Mouse (Mus musculus) cerebellum, adult 9-11 months (tissue): ENCODE measurements around the gene AC109138.7.
A peak's percentile ranks its signal among the peaks of the same experiment; 100 is the strongest.
"Not testable (repeated sequence)": the region's sequence is repeated elsewhere in the genome, so short reads cannot be mapped to it uniquely, and the experiment has no call there.

Source experiments
- DNase-seq: peaks from one replicate; pipeline ENCODE4 v3.0.0; 2022

The AC109138.7 gene

GRCm38 (mm10) chr19:4218784-4219183 is 4.6 kb downstream of the AC109138.7 start:
- no peak for DNase-seq

- DNase-seq = no peak
Observed at GRCm38 (mm10) chr19:4219943-4220342, 5.8 kb downstream of the AC109138.7 start.

GRCm38 (mm10) chr19:4220416-4220815 is 6.3 kb downstream of the AC109138.7 start:
- no peak for DNase-seq

- DNase-seq = no peak
Observed at GRCm38 (mm10) chr19:4220957-4221743, 7.0 kb downstream of the AC109138.7 start.

- DNase-seq = no peak
Observed at GRCm38 (mm10) chr19:4222165-4222564, 8.0 kb downstream of the AC109138.7 start.

GRCm38 (mm10) chr19:4226779-4227178 is 12.6 kb downstream of the AC109138.7 start:
- no peak for DNase-seq

- no peak for DNase-seq
Observed at GRCm38 (mm10) chr19:4227446-4227845, 13.3 kb downstream of the AC109138.7 start.

- peak; percentile 76 for DNase-seq
Observed at GRCm38 (mm10) chr19:4227894-4228678, 13.9 kb downstream of the AC109138.7 start.

- DNase-seq = no peak
Observed at GRCm38 (mm10) chr19:4228891-4229290, 14.7 kb downstream of the AC109138.7 start.

- peak; percentile 60 for DNase-seq
Observed at GRCm38 (mm10) chr19:4229451-4230076, 15.4 kb downstream of the AC109138.7 start.

GRCm38 (mm10) chr19:4230415-4230814 is 16.3 kb downstream of the AC109138.7 start:
- DNase-seq = no peak

GRCm38 (mm10) chr19:4231253-4232185 is 17.4 kb downstream of the AC109138.7 start, which contains the start of gene Pold4:
TSS of gene Pold4 (plus strand) at chr19:4231899.
- peak; percentile 99 for DNase-seq

GRCm38 (mm10) chr19:4232186-4232572 is 18.0 kb downstream of the AC109138.7 start:
- DNase-seq = no peak

- DNase-seq = no peak
Observed at GRCm38 (mm10) chr19:4232651-4233050, 18.5 kb downstream of the AC109138.7 start.

- DNase-seq = no peak
Observed at GRCm38 (mm10) chr19:4234548-4234947, 20.4 kb downstream of the AC109138.7 start.

- DNase-seq = no peak
Observed at GRCm38 (mm10) chr19:4240247-4240668, 26.1 kb downstream of the AC109138.7 start.

- DNase-seq = no peak
Observed at GRCm38 (mm10) chr19:4242416-4242815, 28.3 kb downstream of the AC109138.7 start.

- DNase-seq = no peak
Observed at GRCm38 (mm10) chr19:4244775-4245174, 30.6 kb downstream of the AC109138.7 start.

- DNase-seq = no peak
Observed at GRCm38 (mm10) chr19:4247010-4247409, 32.9 kb downstream of the AC109138.7 start.

GRCm38 (mm10) chr19:4248683-4249082 is 34.5 kb downstream of the AC109138.7 start:
- not testable (repeated sequence) for DNase-seq

- no peak for DNase-seq
Observed at GRCm38 (mm10) chr19:4254230-4254629, 40.1 kb downstream of the AC109138.7 start.

GRCm38 (mm10) chr19:4255583-4256162 is 41.5 kb downstream of the AC109138.7 start:
- no peak for DNase-seq
